9 mouse cellular contexts compared by ENCODE assay signal in genomic region chr9:66506424-66506823, GRCm38 (mm10). TPM values are rescaled to one million over a fixed set of nuclear protein-coding genes. Genes with fewer than 3 reads are reported as not detected.
DNase-seq lines count a peak whose midpoint lies in the region; ATAC-seq and TF ChIP-seq lines count a peak whose summit lies in the region.
"Had no signal": no experiment of that assay in that cellular context is flagged by ENCODE, and none has a peak within 500 bp of the region (broad histone marks: within the 10 kb centered on the region; RNA-seq: fewer than 3 reads in every experiment).

No protein-coding gene starts in this region.

- in situ Hi-C loops in CH12.LX (cut with MboI; ENCODE audit: low pct_ligation_motif_present, low pct_unique_long_range_greater_than_20kb, low sequenced_read_pairs), result loop anchor here (10.0 to 25.0 kb wide), 4 partner anchors 222 to 481 kb away; partner anchors contain the start of genes Aph1b, Ciao2a, Gm10647 and Lactb

- no peak overlapping the region for H3K9ac ChIP-seq in forebrain, postnatal 0 days
- H3K9ac ChIP-seq in CH12.LX (ENCODE audit: insufficient read depth, low read depth), result no peak overlapping the region
- no peak overlapping the region for H3K9ac ChIP-seq in hindbrain, embryonic 11.5 days (ENCODE audit: low read depth, low read length)
- peak overlapping the region; percentile 30; the same call in 1 of the 2 replicates for H3K9ac ChIP-seq in liver, embryonic 16.5 days (ENCODE audit: low read depth, low read length)

- H3K4me1 ChIP-seq in forebrain, embryonic 10.5 days, result peaks cover 86% of the 10 kb centered on the region
- peaks cover 6% of the 10 kb centered on the region for H3K4me1 ChIP-seq in forebrain, postnatal 0 days (ENCODE audit: insufficient read depth)
- H3K4me1 ChIP-seq in CH12.LX (ENCODE audit: control insufficient read depth in 1 of 2, insufficient read depth in 2 of 2), result peaks cover 40 to 86% of the 10 kb centered on the region in 2 experiments
- H3K4me1 ChIP-seq in hindbrain, embryonic 11.5 days (replicated peaks; ENCODE audit: control insufficient read depth, insufficient read depth, low read length), result 0 out of 2 replicates have a peak, but pooled peaks cover 4% of the 10 kb centered on the region
- H3K4me1 ChIP-seq in liver, embryonic 16.5 days (ENCODE audit: control insufficient read depth, low read depth, low read length), result peaks cover 50% of the 10 kb centered on the region

- H3K27ac ChIP-seq in forebrain, embryonic 10.5 days, result peak overlapping the region; percentile 87
- no peak overlapping the region for H3K27ac ChIP-seq in forebrain, postnatal 0 days (ENCODE audit: low read depth, low read length)
- peak overlapping the region; percentile 55; the same call in 1 of the 2 replicates for H3K27ac ChIP-seq in CH12.LX (ENCODE audit: insufficient read depth, low read depth)
- peak overlapping the region; percentile 43 for H3K27ac ChIP-seq in hindbrain, embryonic 11.5 days (ENCODE audit: low read depth, low read length)
- H3K27ac ChIP-seq in liver, embryonic 16.5 days (ENCODE audit: low read length), result peak overlapping the region; percentile 94

- no peaks in the 10 kb centered on the region for H3K9me3 ChIP-seq in forebrain, embryonic 10.5 days
- H3K9me3 ChIP-seq in forebrain, postnatal 0 days (ENCODE audit: low read length), result no peaks in the 10 kb centered on the region
- no peaks in the 10 kb centered on the region for H3K9me3 ChIP-seq in CH12.LX (replicated peaks; ENCODE audit: low read length)
- H3K9me3 ChIP-seq in hindbrain, embryonic 11.5 days (ENCODE audit: control insufficient read depth, low read length), result no peaks in the 10 kb centered on the region
- H3K9me3 ChIP-seq in liver, embryonic 16.5 days (replicated peaks; ENCODE audit: control insufficient read depth, low read length), result no peaks in the 10 kb centered on the region

- TF ChIP-seq EP300 in CH12.LX (IDR thresholded peaks at IDR 0.05; ENCODE audit: low read length), result no peak

- peaks cover 83% of the 10 kb centered on the region for H3K36me3 ChIP-seq in forebrain, embryonic 10.5 days (replicated peaks)
- peaks cover 62% of the 10 kb centered on the region for H3K36me3 ChIP-seq in forebrain, postnatal 0 days (ENCODE audit: insufficient read depth)
- peaks cover 41 to 66% of the 10 kb centered on the region in 2 experiments for H3K36me3 ChIP-seq in CH12.LX (replicated peaks in 1 of 2; ENCODE audit: control insufficient read depth in 1 of 2, insufficient read depth in 1 of 2, low read length in 1 of 2)
- H3K36me3 ChIP-seq in hindbrain, embryonic 11.5 days (ENCODE audit: control insufficient read depth, insufficient read depth, low read length), result peaks cover 4% of the 10 kb centered on the region; the same call in 1 of the 2 replicates
- peaks cover 50% of the 10 kb centered on the region for H3K36me3 ChIP-seq in liver, embryonic 16.5 days (ENCODE audit: control insufficient read depth, insufficient read depth)

- H3K79me2 ChIP-seq in CH12.LX (replicated peaks; ENCODE audit: control insufficient read depth, extremely low read depth, insufficient read depth, poor library complexity, severe bottlenecking), result no peaks in the 10 kb centered on the region

- dilution Hi-C loops in CH12.LX (cut with MboI; ENCODE audit: extremely low pct_ligation_motif_present, extremely low pct_unique_long_range_greater_than_20kb, low sequenced_read_pairs), result no loop called here

- no peak for TF ChIP-seq CTCF in forebrain, postnatal 0 days (IDR thresholded peaks at IDR 0.05; ENCODE audit: low read depth)
- no peak for TF ChIP-seq CTCF in CH12.LX (conservative IDR thresholded peaks at IDR 0.05 in 1 of 2, IDR thresholded peaks at IDR 0.05 in 1 of 2; ENCODE audit: low read depth in 2 of 2, low read length in 2 of 2)

- H3K4me3 ChIP-seq in forebrain, embryonic 10.5 days, result no peak overlapping the region
- no peak overlapping the region for H3K4me3 ChIP-seq in forebrain, postnatal 0 days (ENCODE audit: low read depth, low read length)
- no peak overlapping the region for H3K4me3 ChIP-seq in CH12.LX (replicated peaks in 1 of 3; ENCODE audit: low read depth in 2 of 3, low read length in 2 of 3, poor library complexity in 1 of 3)
- H3K4me3 ChIP-seq in hindbrain, embryonic 11.5 days (ENCODE audit: low read depth, low read length), result no peak overlapping the region
- H3K4me3 ChIP-seq in liver, embryonic 16.5 days (ENCODE audit: low read depth, low read length), result no peak overlapping the region

- TF ChIP-seq POLR2A in CH12.LX (IDR thresholded peaks at IDR 0.05; ENCODE audit: low read depth, low read length), result no peak

- no peak for TF ChIP-seq RAD21 in CH12.LX (IDR thresholded peaks at IDR 0.05; ENCODE audit: low read depth, low read length)

- H3K27me3 ChIP-seq in forebrain, embryonic 10.5 days (ENCODE audit: poor library complexity, severe bottlenecking), result no peaks in the 10 kb centered on the region
- no peaks in the 10 kb centered on the region for H3K27me3 ChIP-seq in forebrain, postnatal 0 days (ENCODE audit: insufficient read depth, low read length)
- H3K27me3 ChIP-seq in CH12.LX (replicated peaks), result no peaks in the 10 kb centered on the region
- no peaks in the 10 kb centered on the region for H3K27me3 ChIP-seq in hindbrain, embryonic 11.5 days (ENCODE audit: control insufficient read depth, insufficient read depth, low read length)
- H3K27me3 ChIP-seq in liver, embryonic 16.5 days (ENCODE audit: control insufficient read depth, insufficient read depth, low read depth, low read length), result no peaks in the 10 kb centered on the region

- DNase-seq in forebrain, embryonic 10.5 days (ENCODE audit: extremely low spot score, low spot score), result no peak
- no peak for DNase-seq in forebrain, postnatal 0 days
- no peak for DNase-seq in CH12.LX (ENCODE audit: extremely low read depth)
- DNase-seq in hindbrain, embryonic 11.5 days (ENCODE audit: low spot score), result peak; percentile 7
- no peak for DNase-seq in spleen, postnatal 10 days (ENCODE audit: low spot score in 2 of 2)
- no peak for DNase-seq in kidney, adult 8-10 months
- no peak for DNase-seq in ovary, postnatal 14 days (ENCODE audit: low spot score)
- DNase-seq: heart, postnatal 4 days had no signal

- H3K4me2 ChIP-seq in forebrain, postnatal 0 days (ENCODE audit: low read depth), result no peak overlapping the region
- no peak overlapping the region for H3K4me2 ChIP-seq in CH12.LX (ENCODE audit: insufficient read depth, low read depth, poor library complexity, severe bottlenecking)
- no peak overlapping the region for H3K4me2 ChIP-seq in hindbrain, embryonic 11.5 days (replicated peaks; ENCODE audit: low read depth, low read length)
- H3K4me2 ChIP-seq in liver, embryonic 16.5 days (ENCODE audit: low read depth, low read length), result peak overlapping the region; percentile 59; the same call in 1 of the 2 replicates

- ATAC-seq in forebrain, postnatal 0 days, result no peak
- no peak for ATAC-seq in hindbrain, embryonic 11.5 days (ENCODE audit: low FRiP score)
- ATAC-seq in liver, embryonic 16.5 days (ENCODE audit: low read depth), result no peak

TF ChIP-seq in CH12.LX, 34 proteins besides CTCF, POLR2A, EP300 and RAD21:
- TF ChIP-seq USF1 (IDR thresholded peaks at IDR 0.05; ENCODE audit: low read depth, low read length), result no peak
- no peak for TF ChIP-seq USF2 (conservative IDR thresholded peaks at IDR 0.05; ENCODE audit: low read depth, low read length)
- TF ChIP-seq MXI1 (IDR thresholded peaks at IDR 0.05; ENCODE audit: low read depth, low read length), result no peak
- TF ChIP-seq E2F4 (IDR thresholded peaks at IDR 0.05; ENCODE audit: insufficient replicate concordance, low read depth, low read length), result no peak
- TF ChIP-seq MAFK (IDR thresholded peaks at IDR 0.05; ENCODE audit: insufficient replicate concordance, low read length), result no peak
- no peak for TF ChIP-seq TCF12 (IDR thresholded peaks at IDR 0.05; ENCODE audit: low read depth, low read length)
- TF ChIP-seq TBP (conservative IDR thresholded peaks at IDR 0.05; ENCODE audit: low read depth, low read length), result no peak
- no peak for TF ChIP-seq MEF2A (IDR thresholded peaks at IDR 0.05; ENCODE audit: borderline replicate concordance, low read depth, low read length)
- no peak for TF ChIP-seq SMC3 (IDR thresholded peaks at IDR 0.05; ENCODE audit: low read depth, low read length)
- no peak for TF ChIP-seq GABPA (IDR thresholded peaks at IDR 0.05; ENCODE audit: insufficient replicate concordance, low read depth, low read length)
- no peak for TF ChIP-seq JUN (IDR thresholded peaks at IDR 0.05; ENCODE audit: insufficient read depth, low read depth, low read length)
- TF ChIP-seq BHLHE40 (IDR thresholded peaks at IDR 0.05; ENCODE audit: low read depth, low read length), result no peak
- TF ChIP-seq ZKSCAN1 (IDR thresholded peaks at IDR 0.05; ENCODE audit: borderline replicate concordance, low read depth, low read length), result no peak
- TF ChIP-seq JUND (conservative IDR thresholded peaks at IDR 0.05; ENCODE audit: low read depth, low read length), result no peak
- TF ChIP-seq MAX (IDR thresholded peaks at IDR 0.05; ENCODE audit: low read length), result no peak
- TF ChIP-seq NELFE (IDR thresholded peaks at IDR 0.05; ENCODE audit: low read depth, low read length), result no peak
- TF ChIP-seq ELF1 (IDR thresholded peaks at IDR 0.05; ENCODE audit: low read depth, low read length), result no peak
- TF ChIP-seq POLR2AphosphoS2 (IDR thresholded peaks at IDR 0.05; ENCODE audit: low read depth, low read length), result no peak

RNA-seq across cellular contexts. Expression of gene Fbxl22, which starts 8.0 kb away (rescaled TPM):
- polyA plus RNA-seq in forebrain, embryonic 10.5 days (2016; fragmentation: Nextera tagmentation; extraction: Ambion mirVana), result 1.6 TPM in 2 replicates
- 0.29 and 0.31 TPM in 2 replicates for total RNA-seq in forebrain, postnatal 0 days (2014; rRNA removed)
- polyA plus RNA-seq in forebrain, postnatal 0 days (2015; fragmentation: Nextera tagmentation; extraction: Ambion mirVana), result 0.29 and 0.48 TPM in 2 replicates
- total RNA-seq in CH12.LX (2012; rRNA removed) (0.34 and 0.63 TPM in 2 replicates), CH12.LX (2014; rRNA removed) (0.05 and 0.19 TPM in 2 replicates)
- 0.18 and 0.21 TPM in 2 replicates for polyA plus RNA-seq in CH12.LX (2012; ENCODE audit: insufficient read length, low read depth)
- polyA plus RNA-seq in hindbrain, embryonic 11.5 days (2014; fragmentation: Nextera tagmentation; extraction: Ambion mirVana), result 2.0 and 2.7 TPM in 2 replicates
- polyA plus RNA-seq in liver, embryonic 16.5 days (2015; fragmentation: Nextera tagmentation; extraction: Ambion mirVana), result 0.75 and 1.8 TPM in 2 replicates
